Mouse (Mus musculus): ENCODE measurements at regions not wholly inside any gene's neighbourhood (a gene's known extent, or its start where the extent isn't known, plus 50 kb on each side); places are given as distances from the start of the nearest gene placed in this dataset.

DNA sequence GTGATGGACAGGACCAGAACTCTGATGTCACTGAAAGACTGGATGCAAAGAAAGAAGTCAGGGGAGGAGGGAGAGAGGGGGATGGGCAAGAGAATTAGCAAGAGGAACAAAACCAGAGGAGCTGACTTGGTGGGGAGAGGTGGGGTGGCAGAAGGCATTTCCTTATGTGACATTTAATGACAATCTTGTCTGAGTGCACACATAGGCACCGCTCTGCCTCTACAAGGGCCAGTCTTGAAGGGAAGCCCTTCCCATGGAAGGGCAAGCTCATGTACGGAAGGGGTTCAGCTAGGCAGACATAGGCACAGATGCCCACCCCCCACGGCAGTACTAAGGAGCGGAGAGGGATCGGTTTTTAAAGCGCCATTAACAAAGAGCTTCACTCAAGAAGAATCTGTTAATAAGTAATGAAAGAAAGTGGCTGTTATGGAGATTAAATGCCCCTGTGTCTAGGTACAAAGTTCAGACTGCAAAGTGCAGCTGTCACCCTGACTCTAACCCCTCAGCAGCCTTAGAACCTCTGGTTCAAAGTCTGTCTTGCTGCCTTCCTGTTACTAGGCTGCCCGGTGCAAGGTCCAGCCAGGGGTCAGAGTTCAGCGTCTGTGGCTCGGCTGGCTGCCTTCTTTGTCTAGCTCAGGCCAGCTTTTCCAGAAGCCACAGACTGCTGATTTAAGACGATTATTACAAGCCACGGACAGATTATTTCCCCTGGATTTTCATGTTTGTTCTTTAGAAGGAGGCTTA is 80.0 kb upstream of the Nrip1 start:
- no peak for DNase-seq (ENCODE audit: low read depth, low spot score)

DNA sequence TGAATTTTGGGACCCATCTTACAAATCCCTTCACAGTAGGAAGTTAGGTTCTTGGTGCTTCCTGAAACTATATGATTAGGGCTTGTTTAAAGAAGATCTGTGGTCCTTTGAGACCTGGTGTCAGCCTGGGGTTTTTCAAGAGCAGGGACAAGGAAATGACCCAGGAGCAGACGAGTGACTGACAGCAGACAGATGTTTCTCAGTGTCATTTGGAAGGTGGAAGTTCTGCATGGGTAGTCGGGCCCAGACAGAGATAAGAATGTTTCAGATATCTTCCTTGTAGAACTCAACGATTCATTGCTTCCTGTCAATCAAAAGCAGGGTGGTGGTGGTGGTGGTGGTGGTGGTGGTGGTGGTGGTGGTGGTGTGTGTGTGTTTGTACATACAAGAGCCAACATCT is 75.1 kb upstream of the Nrip1 start:
- DNase-seq (ENCODE audit: low read depth, low spot score), result no peak

DNA sequence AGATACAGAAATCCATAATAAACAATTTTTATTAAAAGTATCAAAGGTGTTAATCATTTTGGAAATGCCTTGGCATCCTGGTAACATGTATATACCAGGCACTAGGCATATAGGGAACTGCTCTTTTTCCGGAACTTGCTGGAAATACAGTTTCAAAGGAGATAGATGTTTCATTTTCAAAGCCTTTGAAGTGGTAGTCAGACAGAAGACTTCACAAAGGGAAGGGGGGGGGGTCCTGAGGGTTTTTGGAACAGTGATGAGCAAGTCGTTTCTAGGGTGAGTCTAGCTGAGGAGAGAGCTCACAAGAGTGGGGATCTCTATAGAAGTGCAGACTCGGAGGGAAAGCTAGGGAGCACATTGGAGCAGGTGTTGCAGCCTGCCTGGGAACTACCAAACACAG is 73.4 kb upstream of the Nrip1 start:
- DNase-seq (ENCODE audit: low read depth, low spot score), result no peak

DNA sequence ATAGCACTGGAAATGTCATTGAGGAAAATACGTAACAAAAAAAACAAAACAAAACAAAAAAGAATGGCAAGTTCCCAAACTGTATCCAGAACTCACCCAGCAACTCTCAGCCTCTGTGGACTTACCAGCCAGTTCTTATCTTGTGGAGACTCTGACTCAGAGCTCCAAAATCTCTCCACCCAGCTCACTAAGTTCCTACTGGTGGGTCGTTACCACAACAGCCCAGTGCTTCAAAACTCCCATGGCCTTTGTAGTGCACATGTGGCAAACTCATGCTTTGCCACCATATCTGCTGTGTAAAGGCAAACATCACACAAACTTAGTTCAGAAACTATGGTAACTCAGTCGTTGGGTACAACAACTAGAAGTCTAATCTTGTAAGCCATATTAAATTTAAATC is 71.0 kb upstream of the Nrip1 start:
- DNase-seq (ENCODE audit: low read depth, low spot score), result no peak

DNA sequence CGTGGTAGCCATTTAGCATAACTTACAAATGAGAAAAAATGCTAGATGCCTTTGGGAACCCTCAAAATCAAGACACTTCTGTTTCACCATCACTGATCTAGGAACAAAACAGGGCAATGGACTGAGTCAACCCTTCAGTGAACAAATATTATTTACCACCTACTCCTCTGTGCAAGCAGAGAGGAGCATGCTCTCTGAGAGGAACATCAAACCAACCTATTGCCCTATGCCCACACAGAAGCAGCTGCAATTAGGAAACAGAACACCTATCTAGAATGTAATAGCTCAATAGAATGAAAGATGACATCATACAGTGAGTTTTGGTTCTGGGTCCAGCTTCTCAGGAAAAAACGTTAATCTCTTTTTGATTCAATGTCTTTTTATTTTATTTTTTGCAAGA is 69.0 kb upstream of the Nrip1 start:
- DNase-seq (ENCODE audit: low read depth, low spot score), result no peak

DNA sequence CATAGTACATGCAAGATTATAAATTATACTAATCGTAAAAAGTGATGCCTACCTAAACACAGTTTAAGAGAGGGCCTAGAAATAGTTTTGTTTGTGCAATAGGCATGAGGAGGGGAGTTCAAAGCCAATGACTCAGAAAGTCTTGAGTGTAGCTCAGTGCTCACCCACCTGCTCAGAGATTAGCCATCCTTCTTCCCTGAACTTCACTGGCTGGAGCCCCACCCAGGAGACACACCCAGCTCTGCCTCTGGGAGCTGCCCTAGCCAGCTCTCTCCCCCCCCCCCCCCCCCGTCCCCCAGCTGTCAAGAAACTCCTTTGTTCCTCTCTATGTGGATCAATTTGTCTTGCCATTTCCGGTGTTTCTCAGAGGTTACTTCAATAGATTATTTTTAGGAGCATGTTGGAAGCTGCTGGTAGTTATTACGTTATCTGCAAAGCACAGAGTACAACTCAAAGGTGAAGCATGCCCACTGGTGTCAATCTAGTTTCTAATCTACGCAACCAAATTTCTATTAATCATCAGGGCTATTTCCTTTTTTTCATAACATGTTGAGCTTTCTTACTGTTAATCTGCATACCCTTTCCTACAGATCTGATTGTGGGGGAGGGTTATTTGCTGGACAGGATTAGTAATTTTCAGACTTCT is 68.3 kb upstream of the Nrip1 start:
- DNase-seq (ENCODE audit: low read depth, low spot score), result no peak

DNA sequence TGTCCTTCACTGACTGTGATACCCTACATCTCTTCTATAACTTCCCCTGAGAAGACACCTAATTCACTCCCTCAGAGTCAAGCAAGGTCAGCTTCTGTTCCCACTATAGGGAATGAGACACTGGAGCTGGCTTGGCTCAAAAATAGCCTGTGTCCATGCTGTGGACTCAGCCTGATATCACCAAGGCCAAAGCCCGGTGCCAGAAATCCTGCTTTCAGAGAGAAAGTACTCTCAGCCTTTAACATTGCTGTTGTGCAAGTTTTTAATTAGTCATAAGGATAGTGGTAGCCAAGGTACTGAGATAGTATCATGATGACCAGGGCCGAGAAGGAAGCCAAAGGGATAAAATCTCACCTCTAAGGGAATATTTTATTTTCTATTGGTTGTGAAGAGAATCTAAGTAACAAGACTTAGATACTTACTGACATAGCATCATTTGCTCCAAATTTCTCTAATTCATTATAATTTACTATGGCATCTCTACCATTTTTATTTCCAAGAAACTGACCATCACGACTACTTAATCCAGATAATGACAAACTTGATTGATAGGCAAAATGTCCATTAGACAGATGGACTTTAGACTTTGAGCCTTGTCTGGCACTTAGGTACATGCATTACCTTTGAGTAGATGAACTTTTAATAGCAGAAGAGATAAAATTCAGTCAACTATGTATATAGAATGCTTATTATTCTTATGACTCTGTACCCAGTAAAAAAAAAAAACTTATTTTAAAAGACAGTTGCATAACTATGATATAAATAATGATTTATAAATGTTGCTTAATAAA is 64.7 kb upstream of the Nrip1 start:
- DNase-seq (ENCODE audit: low read depth, low spot score), result peak; percentile 88

DNA sequence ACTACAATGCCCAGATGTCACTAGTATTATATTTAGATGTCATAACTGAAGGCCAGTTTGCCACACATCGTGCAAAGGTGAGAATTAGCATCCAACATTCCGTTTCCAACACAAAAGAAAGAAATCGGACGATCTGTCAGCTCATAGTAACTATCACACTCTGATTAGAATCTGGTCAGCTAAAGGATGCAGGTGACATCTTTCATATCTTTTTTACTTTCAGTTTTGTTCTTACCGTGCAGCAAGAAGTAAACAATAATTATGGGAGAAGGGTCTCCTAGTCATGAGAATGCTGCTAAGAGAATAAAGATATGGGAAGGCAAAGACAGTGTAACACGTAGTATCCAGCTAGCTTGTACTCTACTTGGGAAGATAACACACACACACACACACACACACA is 62.7 kb upstream of the Nrip1 start:
- DNase-seq (ENCODE audit: low read depth, low spot score), result no peak

DNA sequence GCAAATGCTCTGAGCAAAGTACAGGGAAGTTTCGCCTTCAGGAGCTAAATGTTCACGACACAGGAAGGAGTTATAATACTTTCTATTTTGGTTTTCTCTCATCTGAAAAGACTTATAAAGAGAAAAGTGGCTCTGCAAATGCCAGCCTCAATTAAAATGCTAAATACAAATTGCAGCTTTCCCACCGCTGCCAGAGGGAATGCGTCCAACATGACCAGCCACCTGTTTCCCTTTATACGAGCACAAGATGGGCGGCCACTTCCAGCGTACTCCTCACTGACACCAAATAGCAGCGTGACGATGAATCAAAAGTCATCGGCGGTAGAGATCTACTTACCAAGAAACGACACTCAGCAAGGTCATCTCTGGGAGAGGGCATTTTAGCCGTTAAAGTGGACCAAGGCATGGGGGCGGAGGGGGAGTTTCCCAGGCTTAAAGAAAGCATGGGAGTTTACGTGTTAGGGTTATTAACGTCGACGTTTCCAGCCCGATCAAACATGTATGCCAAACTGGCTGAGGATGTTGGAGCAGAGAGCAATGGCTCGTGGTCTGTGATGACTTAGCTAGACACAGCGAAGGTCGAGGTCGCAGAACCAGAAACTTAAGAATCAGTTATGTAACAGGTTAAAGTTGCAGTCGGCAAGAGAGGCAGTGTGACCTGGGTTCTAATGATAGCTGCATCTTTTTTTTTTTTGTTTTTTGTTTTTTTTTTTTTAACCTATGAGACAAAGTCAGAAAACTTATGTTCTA is 59.6 kb upstream of the Nrip1 start:
- DNase-seq (ENCODE audit: low read depth, low spot score), result peak; percentile 94

DNA sequence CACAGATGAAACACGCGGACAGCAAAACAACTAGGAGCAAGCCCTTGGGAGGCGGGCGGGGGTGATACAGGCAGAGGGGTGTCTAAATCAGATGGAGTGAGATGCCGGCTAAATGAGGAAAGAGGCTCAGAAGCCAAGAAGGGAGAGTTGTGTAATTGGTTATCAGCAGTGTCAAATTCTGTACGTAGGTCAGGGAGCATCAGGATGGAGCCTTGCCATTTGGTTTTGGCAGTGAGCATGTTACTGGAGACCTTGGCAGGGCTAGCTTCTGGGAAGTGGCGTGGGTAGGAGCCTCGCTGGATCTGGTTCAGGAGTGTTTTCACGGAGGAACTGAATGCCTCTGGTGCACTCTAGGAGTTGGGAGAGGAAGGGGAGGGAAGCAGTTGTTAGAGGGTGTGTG is 58.7 kb upstream of the Nrip1 start:
- peak; percentile 99 for DNase-seq (ENCODE audit: low read depth, low spot score)

DNA sequence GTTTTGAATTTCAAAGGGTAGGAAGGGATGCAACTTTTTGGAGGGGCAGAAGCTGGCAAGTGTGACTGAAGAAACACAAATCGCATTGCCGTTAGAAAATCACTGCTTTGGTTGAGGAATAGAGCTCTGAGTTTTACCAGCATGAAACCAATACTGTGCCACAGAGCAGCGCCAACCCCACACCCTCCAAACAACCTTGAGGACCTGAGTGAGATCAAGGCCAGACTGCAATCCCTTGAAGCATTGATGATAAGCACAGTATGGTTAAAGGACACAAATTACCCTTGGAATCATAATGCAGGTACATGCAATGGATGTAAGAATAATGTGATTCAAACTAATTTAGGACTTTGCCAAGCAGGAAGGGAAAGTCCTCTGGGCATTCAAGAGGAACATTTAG is 55.5 kb upstream of the Nrip1 start:
- DNase-seq (ENCODE audit: low read depth, low spot score), result no peak

DNA sequence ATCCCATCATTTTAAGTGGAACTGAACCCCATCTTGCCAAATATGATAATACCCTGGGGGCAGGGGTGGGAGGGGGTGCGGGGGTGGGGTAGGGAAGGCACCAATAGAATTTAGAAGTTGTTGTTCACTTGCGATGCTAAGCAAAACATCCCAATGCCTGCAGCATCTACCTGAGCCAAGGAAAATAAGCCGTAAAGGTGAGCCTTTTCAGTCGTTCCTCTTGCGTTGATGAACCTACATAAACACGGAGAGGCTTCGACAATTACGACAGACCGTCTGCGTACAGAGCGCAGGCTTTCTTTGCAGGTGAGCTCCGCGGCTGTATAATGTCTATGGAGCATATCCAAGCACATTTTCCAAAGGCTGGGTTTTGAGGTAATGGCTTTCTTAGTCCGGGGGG is 50.3 kb upstream of the Nrip1 start:
- no peak for DNase-seq (ENCODE audit: low read depth, low spot score)

All from skeletal muscle tissue, adult 2 months (tissue).